Mouse (Mus musculus) E14TG2a.4 (cell line): Measurements from ENCODE around the gene Banp.

ENCODE experiments used
- H3K27me3 ChIP-seq: 2 replicates; pipeline ENCODE4 v1.6.1; 2014; ENCODE audit warnings: low read length, control low read depth; ENCODE audit not compliant: insufficient read depth
- H3K36me3 ChIP-seq: 2 replicates; pipeline ENCODE4 v1.6.1; 2014; ENCODE audit warnings: low read length, control low read depth; ENCODE audit not compliant: insufficient read depth
- H3K4me1 ChIP-seq: replicated peaks from 2 replicates; pipeline ENCODE4 v1.6.1; 2014; ENCODE audit warnings: low read depth, low read length, control low read depth
- H3K4me3 ChIP-seq: replicated peaks from 2 replicates; pipeline ENCODE4 v1.5.1; 2014; ENCODE audit warnings: mild to moderate bottlenecking, low read length
- H3K9me3 ChIP-seq: 2 replicates; pipeline ENCODE4 v1.6.1; 2014; ENCODE audit warnings: low read length, control low read depth
- CTCF ChIP-seq: conservative IDR thresholded peaks from 2 replicates; pipeline ENCODE4 v1.5.1; 2014; ENCODE audit warnings: low read length
- NANOG ChIP-seq: IDR thresholded peaks from 2 replicates; pipeline ENCODE4 v1.6.1; 2014; ENCODE audit warnings: borderline replicate concordance, low read length, mixed read lengths
- POU5F1 ChIP-seq: IDR thresholded peaks from 2 replicates; pipeline ENCODE4 v1.6.1; 2014; ENCODE audit warnings: low read length, borderline replicate concordance

Gene Banp

GRCm38 (mm10) chr8:121964716-121965512 lies 15.4 kb downstream of the Banp start:
- Histone ChIP-seq H3K4me1 (peaks cover 74% of the 10 kb centered on the region), H3K4me3 (no peak overlapping the region), H3K9me3 (no peaks in the 10 kb centered on the region), H3K27me3 (no peaks in the 10 kb centered on the region), H3K36me3 (peaks cover 44% of the 10 kb centered on the region)
- TF ChIP-seq CTCF (no peak; the same call in 1 of the 2 replicates), NANOG (no peak), POU5F1 (no peak)

GRCm38 (mm10) chr8:121966110-121966509 lies 16.6 kb downstream of the Banp start:
- TF ChIP-seq NANOG (no peak), CTCF (no peak), POU5F1 (no peak)
- Histone ChIP-seq H3K36me3 (peaks cover 43% of the 10 kb centered on the region), H3K4me1 (peaks cover 75% of the 10 kb centered on the region), H3K9me3 (no peaks in the 10 kb centered on the region), H3K4me3 (peak overlapping the region; percentile 45; the same call in 1 of the 2 replicates), H3K27me3 (no peaks in the 10 kb centered on the region)

- H3K4me3 ChIP-seq, result peak overlapping the region; percentile 45; the same call in 1 of the 2 replicates
- H3K9me3 ChIP-seq, result no peaks in the 10 kb centered on the region
- TF ChIP-seq NANOG (no peak), CTCF (no peak)
- H3K27me3 ChIP-seq, result no peaks in the 10 kb centered on the region
- H3K4me1 ChIP-seq, result peaks cover 83% of the 10 kb centered on the region
- H3K36me3 ChIP-seq, result peaks cover 39% of the 10 kb centered on the region
Measured at GRCm38 (mm10) chr8:121966714-121967448, 17.3 kb downstream of the Banp start.

- Histone ChIP-seq H3K27me3 (no peaks in the 10 kb centered on the region), H3K4me1 (peaks cover 82% of the 10 kb centered on the region), H3K4me3 (no peak overlapping the region), H3K9me3 (no peaks in the 10 kb centered on the region), H3K36me3 (peaks cover 45% of the 10 kb centered on the region)
- TF ChIP-seq CTCF, result no peak
- TF ChIP-seq NANOG, result no peak
- TF ChIP-seq POU5F1, result no peak
Measured at GRCm38 (mm10) chr8:121967977-121968376, 18.4 kb downstream of the Banp start.

- H3K36me3 ChIP-seq, result peaks cover 42% of the 10 kb centered on the region
- H3K9me3 ChIP-seq, result no peaks in the 10 kb centered on the region
- no peak for TF ChIP-seq POU5F1
- no peak for TF ChIP-seq CTCF
- TF ChIP-seq NANOG, result no peak
- H3K27me3 ChIP-seq, result no peaks in the 10 kb centered on the region
- H3K4me1 ChIP-seq, result peaks cover 78% of the 10 kb centered on the region
- no peak overlapping the region for H3K4me3 ChIP-seq
Measured at GRCm38 (mm10) chr8:121968542-121968941, 19.0 kb downstream of the Banp start.

GRCm38 (mm10) chr8:121970225-121970624 lies 20.7 kb downstream of the Banp start:
- TF ChIP-seq NANOG (no peak), CTCF (no peak), POU5F1 (no peak)
- no peak overlapping the region for H3K4me3 ChIP-seq

GRCm38 (mm10) chr8:121971488-121972058 lies 22.0 kb downstream of the Banp start:
- Histone ChIP-seq H3K9me3 (no peaks in the 10 kb centered on the region), H3K27me3 (no peaks in the 10 kb centered on the region), H3K4me1 (peaks cover 57% of the 10 kb centered on the region), H3K36me3 (peaks cover 54% of the 10 kb centered on the region), H3K4me3 (no peak overlapping the region)
- TF ChIP-seq POU5F1, result no peak
- no peak for TF ChIP-seq NANOG
- TF ChIP-seq CTCF, result 0 out of 2 replicates have a peak, but pooled peaks have one; percentile 6

More at GRCm38 (mm10) chr8:121970225-121970624, 20.7 kb downstream of the Banp start:
- Histone ChIP-seq H3K36me3 (peaks cover 41% of the 10 kb centered on the region), H3K4me1 (peaks cover 64% of the 10 kb centered on the region), H3K9me3 (no peaks in the 10 kb centered on the region), H3K27me3 (no peaks in the 10 kb centered on the region)

- Histone ChIP-seq H3K27me3 (no peaks in the 10 kb centered on the region), H3K36me3 (peaks cover 72% of the 10 kb centered on the region), H3K4me1 (peaks cover 45% of the 10 kb centered on the region), H3K9me3 (no peaks in the 10 kb centered on the region), H3K4me3 (no peak overlapping the region)
- no peak for TF ChIP-seq CTCF
- no peak for TF ChIP-seq NANOG
- no peak for TF ChIP-seq POU5F1
Measured at GRCm38 (mm10) chr8:121973906-121974305, 24.4 kb downstream of the Banp start.
